Mouse (Mus musculus): Measurements from ENCODE around the gene Gm13304. TPM values are rescaled to one million over a fixed set of nuclear protein-coding genes. Genes with fewer than 3 reads are reported as not detected.
"Not testable (repeated sequence)": the region's sequence is repeated elsewhere in the genome, so short reads cannot be mapped to it uniquely, and the experiment has no call there.

Gene Gm13304
- not detected in 2 replicates for polyA plus RNA-seq (2014; fragmentation: Nextera tagmentation; extraction: Ambion mirVana)

DNA sequence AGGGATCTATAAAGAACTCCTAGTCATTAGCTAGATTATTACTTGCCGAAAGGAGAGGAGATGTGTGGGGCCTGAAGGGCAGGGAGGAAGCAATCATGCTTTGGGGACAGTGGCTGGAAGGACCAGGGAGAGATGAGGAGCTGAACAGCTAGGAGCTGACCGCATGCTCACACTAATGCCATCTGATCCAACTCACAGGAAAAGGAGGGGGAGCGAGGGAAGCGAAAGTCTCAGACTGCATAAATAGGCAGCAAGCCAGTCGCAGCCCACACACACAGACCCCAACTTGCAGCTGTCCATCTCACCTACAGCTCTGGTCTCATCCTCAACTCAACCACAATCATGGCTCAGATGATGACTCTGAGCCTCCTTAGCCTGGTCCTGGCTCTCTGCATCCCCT, at the start of gene Gm13304:
Gene Gm13304, plus strand, starts transcription at position 301 of the 400 bp plus-strand sequence.
- not testable (repeated sequence) for H3K4me1 ChIP-seq (replicated peaks; ENCODE audit: control insufficient read depth, insufficient read depth, low read length); DNase-seq (ENCODE audit: low spot score); ATAC-seq (replicated peaks; ENCODE audit: low FRiP score); H3K27me3 ChIP-seq (ENCODE audit: control insufficient read depth, insufficient read depth, low read length); H3K27ac ChIP-seq (ENCODE audit: low read depth, low read length); H3K4me3 ChIP-seq (ENCODE audit: low read depth, low read length); H3K9ac ChIP-seq (ENCODE audit: low read length); H3K9me3 ChIP-seq (ENCODE audit: control insufficient read depth, low read length); H3K4me2 ChIP-seq (ENCODE audit: low read depth, low read length, severe bottlenecking); H3K36me3 ChIP-seq (ENCODE audit: control insufficient read depth, insufficient read depth, low read length)
- no CpG with 5 or more reads among the region's 5 CpGs for WGBS

DNA sequence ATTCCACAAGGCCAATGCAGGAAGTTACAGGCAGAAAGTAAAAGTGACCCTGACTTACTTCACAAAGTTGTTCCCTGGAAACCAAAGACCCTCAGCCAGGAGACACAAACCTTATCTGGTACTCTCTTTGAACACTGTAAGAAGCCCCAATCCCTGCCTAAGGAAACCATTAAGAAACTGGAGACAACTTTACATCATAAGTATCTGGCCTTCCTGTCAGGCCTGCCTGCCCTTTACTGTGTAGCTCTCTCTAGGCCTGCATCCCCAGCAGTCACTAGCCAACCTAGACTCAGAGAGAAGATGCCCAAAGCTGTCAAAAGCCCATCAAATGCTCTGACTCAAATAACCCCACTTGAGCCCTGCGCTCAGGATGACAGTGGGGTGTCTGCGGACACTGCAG, 23.7 kb upstream of the Gm13304 start, which contains the start of gene Gm3893:
Gene Gm3893, plus strand, starts transcription at position 301 of the 400 bp plus-strand sequence.
- not testable (repeated sequence) for H3K27me3 ChIP-seq (ENCODE audit: control insufficient read depth, insufficient read depth, low read length); H3K9ac ChIP-seq (ENCODE audit: low read length); H3K4me1 ChIP-seq (replicated peaks; ENCODE audit: control insufficient read depth, insufficient read depth, low read length); H3K4me2 ChIP-seq (ENCODE audit: low read depth, low read length, severe bottlenecking); H3K4me3 ChIP-seq (ENCODE audit: low read depth, low read length); H3K27ac ChIP-seq (ENCODE audit: low read depth, low read length); ATAC-seq (replicated peaks; ENCODE audit: low FRiP score); H3K36me3 ChIP-seq (ENCODE audit: control insufficient read depth, insufficient read depth, low read length); H3K9me3 ChIP-seq (ENCODE audit: control insufficient read depth, low read length); DNase-seq (ENCODE audit: low spot score)
- WGBS, result no CpG with 5 or more reads among the region's 2 CpGs

DNA sequence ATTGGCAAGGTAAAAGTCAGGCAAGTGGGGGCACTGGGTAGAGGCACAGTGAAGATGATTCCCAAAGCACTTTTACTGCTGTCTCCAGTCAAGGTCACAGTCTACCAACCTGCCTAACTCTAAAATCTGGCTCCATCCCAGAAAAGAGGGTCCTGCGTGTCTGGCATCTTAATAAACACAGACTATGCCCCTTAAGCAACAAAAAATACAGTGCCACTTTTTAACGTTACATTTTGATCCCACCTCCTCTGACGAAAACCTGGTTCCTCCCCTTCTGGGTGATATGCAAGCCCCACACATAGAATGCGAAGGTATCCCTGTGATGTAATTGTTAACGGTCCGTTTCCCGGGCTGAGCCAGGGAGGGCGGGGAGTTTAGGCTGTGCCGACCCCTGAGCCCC, 38.5 kb downstream of the Gm13304 start, which contains the start of gene Gm13306:
Gene Gm13306, plus strand, starts transcription at position 301 of the 400 bp plus-strand sequence.
- H3K9me3 ChIP-seq (ENCODE audit: control insufficient read depth, low read length); H3K27ac ChIP-seq (ENCODE audit: low read depth, low read length); H3K4me2 ChIP-seq (ENCODE audit: low read depth, low read length, severe bottlenecking); ATAC-seq (replicated peaks; ENCODE audit: low FRiP score); H3K4me1 ChIP-seq (replicated peaks; ENCODE audit: control insufficient read depth, insufficient read depth, low read length); H3K4me3 ChIP-seq (ENCODE audit: low read depth, low read length); H3K27me3 ChIP-seq (ENCODE audit: control insufficient read depth, insufficient read depth, low read length); H3K36me3 ChIP-seq (ENCODE audit: control insufficient read depth, insufficient read depth, low read length); DNase-seq (ENCODE audit: low spot score); H3K9ac ChIP-seq (ENCODE audit: low read length): not testable (repeated sequence)
- WGBS, result no CpG with 5 or more reads among the region's 9 CpGs

Other genes starting within 250 kb of the Gm13304 start
- gene Gm21541, start 211.2 kb upstream of the Gm13304 start, polyA plus RNA-seq (2014; fragmentation: Nextera tagmentation; extraction: Ambion mirVana), result not detected in 2 replicates
- gene Gm20878, start 173.2 kb upstream of the Gm13304 start, polyA plus RNA-seq (2014; fragmentation: Nextera tagmentation; extraction: Ambion mirVana), result 2.7 and 3.9 TPM in 2 replicates
- gene Fam205a4, start 148.8 kb upstream of the Gm13304 start, polyA plus RNA-seq (2014; fragmentation: Nextera tagmentation; extraction: Ambion mirVana), result not detected in 2 replicates
- gene Gm21093, start 80.1 kb upstream of the Gm13304 start, polyA plus RNA-seq (2014; fragmentation: Nextera tagmentation; extraction: Ambion mirVana), result not detected in 2 replicates
- not detected in 2 replicates for gene Gm3893, start 23.6 kb upstream of the Gm13304 start, polyA plus RNA-seq (2014; fragmentation: Nextera tagmentation; extraction: Ambion mirVana)
- not detected in 2 replicates for gene Gm13306, start 38.6 kb downstream of the Gm13304 start, polyA plus RNA-seq (2014; fragmentation: Nextera tagmentation; extraction: Ambion mirVana)
- not detected in 2 replicates for gene Gm13305, start 53.8 kb downstream of the Gm13304 start, polyA plus RNA-seq (2014; fragmentation: Nextera tagmentation; extraction: Ambion mirVana)
- not detected in 2 replicates for gene Gm10600, start 125.8 kb downstream of the Gm13304 start, polyA plus RNA-seq (2014; fragmentation: Nextera tagmentation; extraction: Ambion mirVana)
- not detected in 2 replicates for gene Ccl21b, start 140.9 kb downstream of the Gm13304 start, polyA plus RNA-seq (2014; fragmentation: Nextera tagmentation; extraction: Ambion mirVana)
- gene Gm21953, start 179.4 kb downstream of the Gm13304 start, polyA plus RNA-seq (2014; fragmentation: Nextera tagmentation; extraction: Ambion mirVana), result not detected in 2 replicates
- gene Fam205a3, start 203.5 kb downstream of the Gm13304 start, polyA plus RNA-seq (2014; fragmentation: Nextera tagmentation; extraction: Ambion mirVana), result not detected in 2 replicates

Measured in forebrain, embryonic 11.5 days (tissue).